Mouse (Mus musculus): ENCODE data around the gene Gne.

DNA sequence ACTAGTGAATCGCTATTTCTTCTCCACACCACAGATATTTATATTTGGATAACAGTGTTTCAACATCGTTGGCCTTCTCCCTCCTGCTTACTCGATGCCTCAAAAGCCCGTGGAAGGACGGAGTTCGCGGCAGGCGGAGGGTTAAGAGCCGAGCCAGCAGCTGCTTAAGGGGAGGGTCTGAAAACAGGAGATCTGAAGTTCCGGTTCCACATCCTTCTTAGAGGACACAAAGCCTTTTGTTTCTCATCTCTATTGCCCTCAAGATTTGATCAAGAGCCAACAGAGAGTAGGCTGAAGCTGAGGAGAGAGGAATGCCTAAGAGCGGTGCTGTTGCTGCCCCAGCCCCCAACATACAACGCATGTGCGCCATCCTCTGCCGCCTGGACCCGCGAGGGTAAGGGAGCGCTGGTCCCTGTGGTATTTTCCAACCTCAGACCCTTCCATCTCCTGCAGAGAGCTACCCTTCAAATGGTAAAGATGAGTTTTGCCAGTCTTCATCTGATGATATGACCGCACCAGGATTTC is 22.4 kb upstream of the Gne start:
- TF ChIP-seq CTCF (IDR thresholded peaks at IDR 0.05) (no peak), EP300 (IDR thresholded peaks at IDR 0.05; ENCODE audit: insufficient read depth, low read depth, low read length) (no peak)

Measured in heart, adult 2 months (tissue).